9 mouse cellular contexts compared by ENCODE assay signal in genomic region chr2:84883530-84883929, GRCm38 (mm10). TPM values are rescaled to one million over a fixed set of nuclear protein-coding genes. Genes with fewer than 3 reads are reported as not detected.
DNase-seq lines count a peak whose midpoint lies in the region; ATAC-seq and TF ChIP-seq lines count a peak whose summit lies in the region.
"Had no signal": no experiment of that assay in that cellular context is flagged by ENCODE, and none has a peak within 500 bp of the region (broad histone marks: within the 10 kb centered on the region; RNA-seq: fewer than 3 reads in every experiment).

No protein-coding gene starts in this region.

- H3K27me3 ChIP-seq in forebrain, embryonic 13.5 days = peaks cover 75% of the 10 kb centered on the region
- H3K27me3 ChIP-seq in hindbrain, embryonic 16.5 days (replicated peaks; ENCODE audit: control insufficient read depth, insufficient read depth, low read length) = peaks cover 41% of the 10 kb centered on the region
- peaks cover 22% of the 10 kb centered on the region for H3K27me3 ChIP-seq in midbrain, postnatal 0 days (ENCODE audit: insufficient read depth, low read length)
- peaks cover 5% of the 10 kb centered on the region; the same call in 1 of the 2 replicates for H3K27me3 ChIP-seq in cerebellum, adult 2 months (ENCODE audit: control insufficient read depth, insufficient read depth, low read length)

- H3K27ac ChIP-seq in forebrain, embryonic 13.5 days = no peak overlapping the region
- no peak overlapping the region for H3K27ac ChIP-seq in hindbrain, embryonic 16.5 days (ENCODE audit: low read depth, low read length)
- H3K27ac ChIP-seq in midbrain, postnatal 0 days (ENCODE audit: low read depth, low read length) = no peak overlapping the region
- H3K27ac ChIP-seq in cerebellum, adult 2 months (ENCODE audit: insufficient read depth, low read length) = no peak overlapping the region

- no peak for ATAC-seq in forebrain, embryonic 13.5 days
- ATAC-seq in hindbrain, embryonic 16.5 days = no peak
- ATAC-seq in midbrain, postnatal 0 days (ENCODE audit: low FRiP score) = no peak

- H3K4me3 ChIP-seq in forebrain, embryonic 13.5 days = peak overlapping the region; percentile 14
- H3K4me3 ChIP-seq in hindbrain, embryonic 16.5 days (ENCODE audit: low read length) = peak overlapping the region; percentile 5; the same call in 1 of the 2 replicates
- H3K4me3 ChIP-seq in midbrain, postnatal 0 days (ENCODE audit: low read depth, low read length) = peak overlapping the region; percentile 19; the same call in 1 of the 2 replicates
- no peak overlapping the region for H3K4me3 ChIP-seq in cerebellum, adult 2 months (replicated peaks; ENCODE audit: insufficient read depth, low read depth, low read length)

- WGBS in forebrain, embryonic 13.5 days = 6% methylated on average over 11 of the region's 11 CpGs
- WGBS in hindbrain, embryonic 16.5 days = 6% methylated on average over 11 of the region's 11 CpGs
- 1% methylated on average over 11 of the region's 11 CpGs for WGBS in midbrain, postnatal 0 days
- WGBS in cerebellum, adult 2 months = 4% methylated on average over 11 of the region's 11 CpGs

- no peaks in the 10 kb centered on the region for H3K9me3 ChIP-seq in forebrain, embryonic 13.5 days (replicated peaks)
- H3K9me3 ChIP-seq in hindbrain, embryonic 16.5 days (ENCODE audit: control insufficient read depth, low read length) = no peaks in the 10 kb centered on the region
- no peaks in the 10 kb centered on the region for H3K9me3 ChIP-seq in midbrain, postnatal 0 days (ENCODE audit: low read length)

- peak; percentile 3 to 16 for DNase-seq in left cerebral cortex, postnatal 25 days (ENCODE audit: low spot score in 2 of 2)
- DNase-seq in left cerebral cortex, adult 18-20 months (ENCODE audit: low spot score in 2 of 2) = no peak
- DNase-seq in midbrain, postnatal 0 days (ENCODE audit: low spot score) = no peak
- no peak for DNase-seq in urinary bladder, adult 18-20 months (ENCODE audit: low spot score in 2 of 2)
- DNase-seq in thymus, adult 18-20 months = no peak
- no peak for DNase-seq in cerebellum, adult 2 months
- DNase-seq: gastrocnemius, postnatal 25 days had no signal

- 0 out of 2 replicates have a peak, but pooled peaks cover 4% of the 10 kb centered on the region for H3K36me3 ChIP-seq in forebrain, embryonic 13.5 days (ENCODE audit: poor library complexity, severe bottlenecking)
- H3K36me3 ChIP-seq in hindbrain, embryonic 16.5 days (ENCODE audit: control insufficient read depth, insufficient read depth, low read length) = no peaks in the 10 kb centered on the region
- H3K36me3 ChIP-seq in midbrain, postnatal 0 days (ENCODE audit: insufficient read depth, low read length) = no peaks in the 10 kb centered on the region

- no peak overlapping the region for H3K9ac ChIP-seq in forebrain, embryonic 13.5 days
- peak overlapping the region; percentile 27; the same call in 1 of the 2 replicates for H3K9ac ChIP-seq in hindbrain, embryonic 16.5 days (ENCODE audit: low read depth, low read length)
- H3K9ac ChIP-seq in midbrain, postnatal 0 days (replicated peaks; ENCODE audit: low read length, poor library complexity, severe bottlenecking) = peak overlapping the region; percentile 19; the same call in 1 of the 2 replicates

- TF ChIP-seq POLR2A in cerebellum, adult 2 months (IDR thresholded peaks at IDR 0.05; ENCODE audit: borderline replicate concordance, insufficient read depth, low read length) = no peak

- no peak for TF ChIP-seq CTCF in midbrain, postnatal 0 days (IDR thresholded peaks at IDR 0.05)
- TF ChIP-seq CTCF in cerebellum, adult 2 months (IDR thresholded peaks at IDR 0.05; ENCODE audit: borderline replicate concordance, insufficient read depth, low read depth, low read length) = no peak

- H3K4me2 ChIP-seq in forebrain, embryonic 13.5 days = peak overlapping the region; percentile 93
- peak overlapping the region; percentile 46 for H3K4me2 ChIP-seq in hindbrain, embryonic 16.5 days (ENCODE audit: low read length)
- peak overlapping the region; percentile 35 for H3K4me2 ChIP-seq in midbrain, postnatal 0 days (ENCODE audit: low read depth, low read length, poor library complexity, severe bottlenecking)

- intact Hi-C loops in left cerebral cortex, postnatal 25 days (cut with DNase I) = no loop called here

- H3K4me1 ChIP-seq in forebrain, embryonic 13.5 days = peaks cover 41% of the 10 kb centered on the region
- H3K4me1 ChIP-seq in hindbrain, embryonic 16.5 days (ENCODE audit: control insufficient read depth, insufficient read depth, low read depth, low read length) = peaks cover 22% of the 10 kb centered on the region
- peaks cover 8% of the 10 kb centered on the region; the same call in 1 of the 2 replicates for H3K4me1 ChIP-seq in midbrain, postnatal 0 days (ENCODE audit: insufficient read depth, low read length)
- H3K4me1 ChIP-seq in cerebellum, adult 2 months (ENCODE audit: control insufficient read depth, insufficient read depth, low read length) = no peaks in the 10 kb centered on the region

RNA-seq across cellular contexts. Expression of gene Rtn4rl2, which starts 3.0 kb away (rescaled TPM):
- total RNA-seq in left cerebral cortex, postnatal 25 days (2021) = 100 to 1,000 TPM in 1 of 2 experiments, 10 to 100 TPM in 1; 87.6 to 102 TPM
- total RNA-seq in left cerebral cortex, adult 18-20 months (2021) = 10 to 100 TPM; 91.9 to 95.9 TPM
- 3.6 and 5.6 TPM in 2 replicates for polyA plus RNA-seq in forebrain, embryonic 13.5 days (2015; fragmentation: Nextera tagmentation; extraction: Ambion mirVana)
- polyA plus RNA-seq in hindbrain, embryonic 16.5 days (2015; fragmentation: Nextera tagmentation; extraction: Ambion mirVana) = 3.0 and 4.5 TPM in 2 replicates
- total RNA-seq in midbrain, postnatal 0 days (2014; rRNA removed) = 7.7 and 11.4 TPM in 2 replicates
- polyA plus RNA-seq in midbrain, postnatal 0 days (2015; fragmentation: Nextera tagmentation; extraction: Ambion mirVana) = 6.3 and 6.5 TPM in 2 replicates
- polyA plus RNA-seq in cerebellum, adult 2 months (2012; rRNA removed) = 1.2 and 1.7 TPM in 2 replicates

RNA-seq across cellular contexts. Expression of gene Slc43a1, which starts 44.9 kb away (rescaled TPM):
- total RNA-seq in left cerebral cortex, postnatal 25 days (2021) = under 1 TPM; 0.18 to 0.69 TPM
- total RNA-seq in left cerebral cortex, adult 18-20 months (2021) = under 1 TPM; 0.21 to 0.23 TPM
- 5.4 and 7.5 TPM in 2 replicates for polyA plus RNA-seq in forebrain, embryonic 13.5 days (2015; fragmentation: Nextera tagmentation; extraction: Ambion mirVana)
- 1.5 and 1.6 TPM in 2 replicates for polyA plus RNA-seq in hindbrain, embryonic 16.5 days (2015; fragmentation: Nextera tagmentation; extraction: Ambion mirVana)
- total RNA-seq in midbrain, postnatal 0 days (2014; rRNA removed) = 0.99 and 1.8 TPM in 2 replicates
- 0.34 and 0.46 TPM in 2 replicates for polyA plus RNA-seq in midbrain, postnatal 0 days (2015; fragmentation: Nextera tagmentation; extraction: Ambion mirVana)
- 0.25 and 0.43 TPM in 2 replicates for polyA plus RNA-seq in cerebellum, adult 2 months (2012; rRNA removed)

RNA-seq across cellular contexts. Expression of gene Slc43a3, which starts 52.8 kb away (rescaled TPM):
- under 1 TPM; 0.41 to 0.53 TPM for total RNA-seq in left cerebral cortex, postnatal 25 days (2021)
- under 1 TPM; 0.19 to 0.33 TPM for total RNA-seq in left cerebral cortex, adult 18-20 months (2021)
- polyA plus RNA-seq in forebrain, embryonic 13.5 days (2015; fragmentation: Nextera tagmentation; extraction: Ambion mirVana) = 5.9 and 6.6 TPM in 2 replicates
- polyA plus RNA-seq in hindbrain, embryonic 16.5 days (2015; fragmentation: Nextera tagmentation; extraction: Ambion mirVana) = 5.4 and 5.7 TPM in 2 replicates
- 1.7 and 2.0 TPM in 2 replicates for total RNA-seq in midbrain, postnatal 0 days (2014; rRNA removed)
- 1.9 and 2.0 TPM in 2 replicates for polyA plus RNA-seq in midbrain, postnatal 0 days (2015; fragmentation: Nextera tagmentation; extraction: Ambion mirVana)
- polyA plus RNA-seq in cerebellum, adult 2 months (2012; rRNA removed) = 0.82 and 1.3 TPM in 2 replicates

RNA-seq across cellular contexts. Expression of gene Timm10, which starts 56.7 kb away (rescaled TPM):
- total RNA-seq in left cerebral cortex, postnatal 25 days (2021) = 10 to 100 TPM; 48.1 to 59.6 TPM
- total RNA-seq in left cerebral cortex, adult 18-20 months (2021) = 10 to 100 TPM; 46.9 to 57.8 TPM
- polyA plus RNA-seq in forebrain, embryonic 13.5 days (2015; fragmentation: Nextera tagmentation; extraction: Ambion mirVana) = 58.0 and 62.5 TPM in 2 replicates
- 76.5 and 83.2 TPM in 2 replicates for polyA plus RNA-seq in hindbrain, embryonic 16.5 days (2015; fragmentation: Nextera tagmentation; extraction: Ambion mirVana)
- total RNA-seq in midbrain, postnatal 0 days (2014; rRNA removed) = 43.6 and 62.5 TPM in 2 replicates
- 85.0 and 99.0 TPM in 2 replicates for polyA plus RNA-seq in midbrain, postnatal 0 days (2015; fragmentation: Nextera tagmentation; extraction: Ambion mirVana)
- polyA plus RNA-seq in cerebellum, adult 2 months (2012; rRNA removed) = 83.3 and 88.4 TPM in 2 replicates

Comparison
In these comparisons a context has a peak if more than half of its experiments do, and no peak if none do; other contexts are left out.
1. DNase-seq: peak in left cerebral cortex, postnatal 25 days (2 of 2); none in left cerebral cortex, adult 18-20 months (0 of 2), midbrain, postnatal 0 days (single experiment), urinary bladder, adult 18-20 months (0 of 2), thymus, adult 18-20 months (0 of 2) and cerebellum, adult 2 months (0 of 2).
2. H3K4me2 ChIP-seq: peak in every context shown above with its lines; median percentile 93 in forebrain, embryonic 13.5 days; 46 in hindbrain, embryonic 16.5 days; 35 in midbrain, postnatal 0 days.